Mouse (Mus musculus): ENCODE measurements around the gene Fgf5.

DNA sequence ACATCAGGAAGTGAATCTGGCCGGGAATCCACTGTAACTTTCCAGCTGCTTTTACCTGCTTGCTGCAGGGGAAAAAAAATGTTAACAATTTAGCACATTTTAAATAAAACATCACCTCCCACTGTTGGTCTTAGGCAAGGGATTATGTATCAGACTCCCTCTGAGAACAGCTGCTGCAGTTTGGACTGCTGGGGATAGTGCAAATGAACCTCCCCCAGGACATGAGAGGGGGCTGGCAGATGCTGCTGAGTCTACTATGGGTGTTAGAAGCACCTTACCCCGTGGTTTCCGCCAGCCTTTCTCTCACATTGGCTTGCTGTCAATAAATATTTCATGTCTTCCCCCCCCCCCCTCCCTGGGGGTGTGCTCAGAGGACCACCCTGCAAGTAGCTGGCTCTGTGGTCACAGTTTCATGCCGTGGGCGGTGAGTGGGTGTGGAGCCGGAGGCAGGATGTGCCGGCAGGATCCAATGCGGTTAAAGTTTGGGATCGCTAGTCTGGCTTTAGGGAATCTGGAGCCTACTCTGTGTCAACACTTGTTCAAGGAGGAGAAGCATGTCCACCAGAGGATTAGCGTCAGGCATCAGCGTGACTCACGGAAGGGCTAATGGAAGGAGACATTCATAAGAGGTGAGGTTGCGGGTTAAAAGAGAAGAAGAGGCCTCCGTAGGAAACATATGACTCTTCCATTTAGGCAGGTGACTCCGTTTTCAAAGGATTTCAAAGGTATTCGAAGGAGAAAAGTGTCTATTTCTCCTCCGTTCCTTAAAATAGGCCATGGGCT, 29.9 kb downstream of the Fgf5 start:
- TF ChIP-seq CTCF (IDR thresholded peaks at IDR 0.05; ENCODE audit: low read depth): no peak
- no peak for TF ChIP-seq EP300 (optimal IDR thresholded peaks at IDR 0.05)
